Mouse (Mus musculus): ENCODE measurements at regions not wholly inside any gene's neighbourhood (a gene's known extent, or its start where the extent isn't known, plus 50 kb on each side); places are given as distances from the start of the nearest gene placed in this dataset.

DNA sequence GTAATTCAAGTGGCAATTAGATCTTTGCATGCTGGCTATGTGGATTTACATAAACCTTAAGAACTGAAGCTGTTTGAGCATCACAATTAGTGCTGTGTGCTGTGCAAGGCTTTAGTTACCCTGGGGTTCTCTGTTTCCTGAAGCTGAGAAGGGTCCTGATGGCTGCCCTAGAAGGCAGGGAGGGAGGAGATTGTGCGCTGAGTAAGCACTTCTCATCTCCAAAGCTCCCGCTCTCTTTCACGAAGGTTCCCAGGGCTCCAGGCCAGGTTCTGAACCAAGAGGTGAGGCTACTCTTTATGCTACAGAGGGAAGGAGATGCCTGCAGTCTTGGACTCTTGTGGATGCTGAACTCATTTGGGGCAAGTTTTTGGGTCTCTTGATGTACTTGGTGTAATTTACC is 206.7 kb downstream of the Fam169b start:
- ATAC-seq (ENCODE audit: low FRiP score, low TSS enrichment): no peak
- Histone ChIP-seq H3K9ac (ENCODE audit: low read depth, low read length) (no peak overlapping the region), H3K27me3 (ENCODE audit: control insufficient read depth, insufficient read depth, low read length) (peaks cover 2% of the 10 kb centered on the region; the same call in 1 of the 2 replicates), H3K27ac (ENCODE audit: low read depth, low read length) (no peak overlapping the region), H3K4me3 (ENCODE audit: low read length) (no peak overlapping the region), H3K9me3 (ENCODE audit: control insufficient read depth, low read length) (no peaks in the 10 kb centered on the region), H3K4me2 (replicated peaks; ENCODE audit: low read depth, low read length) (no peak overlapping the region), H3K36me3 (ENCODE audit: control insufficient read depth, insufficient read depth, low read length) (no peaks in the 10 kb centered on the region), H3K4me1 (ENCODE audit: control insufficient read depth, insufficient read depth, low read length) (no peaks in the 10 kb centered on the region)
- 48% methylated on average over 3 of the region's 3 CpGs for WGBS

DNA sequence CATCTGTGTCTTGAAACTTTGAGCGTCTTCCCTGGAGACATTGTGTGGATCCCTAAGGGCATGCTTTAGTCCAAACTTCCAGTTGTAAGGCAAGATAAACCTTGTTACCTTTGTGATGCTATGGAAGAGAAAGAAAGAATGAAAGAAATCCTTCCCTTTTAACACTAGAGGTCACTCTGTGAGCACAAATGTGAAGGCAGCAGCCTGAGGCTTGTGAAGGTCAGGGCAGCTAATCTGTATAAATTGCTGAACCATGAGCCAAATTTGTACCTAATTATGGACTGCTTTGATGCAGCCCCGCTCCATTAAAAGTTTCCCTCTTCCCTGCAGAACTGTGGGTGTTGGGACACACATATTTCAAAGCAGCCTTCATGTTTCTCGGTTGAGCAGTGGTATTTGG is 204.4 kb downstream of the Fam169b start:
- Histone ChIP-seq H3K4me1 (ENCODE audit: control insufficient read depth, insufficient read depth, low read length) (no peaks in the 10 kb centered on the region), H3K27ac (ENCODE audit: low read depth, low read length) (no peak overlapping the region), H3K4me3 (ENCODE audit: low read length) (no peak overlapping the region), H3K4me2 (replicated peaks; ENCODE audit: low read depth, low read length) (no peak overlapping the region), H3K27me3 (ENCODE audit: control insufficient read depth, insufficient read depth, low read length) (peaks cover 2% of the 10 kb centered on the region; the same call in 1 of the 2 replicates), H3K9ac (ENCODE audit: low read depth, low read length) (no peak overlapping the region), H3K9me3 (ENCODE audit: control insufficient read depth, low read length) (no peaks in the 10 kb centered on the region), H3K36me3 (ENCODE audit: control insufficient read depth, insufficient read depth, low read length) (no peaks in the 10 kb centered on the region)
- 57% methylated on average over 3 of the region's 3 CpGs for WGBS
- ATAC-seq (ENCODE audit: low FRiP score, low TSS enrichment): no peak

DNA sequence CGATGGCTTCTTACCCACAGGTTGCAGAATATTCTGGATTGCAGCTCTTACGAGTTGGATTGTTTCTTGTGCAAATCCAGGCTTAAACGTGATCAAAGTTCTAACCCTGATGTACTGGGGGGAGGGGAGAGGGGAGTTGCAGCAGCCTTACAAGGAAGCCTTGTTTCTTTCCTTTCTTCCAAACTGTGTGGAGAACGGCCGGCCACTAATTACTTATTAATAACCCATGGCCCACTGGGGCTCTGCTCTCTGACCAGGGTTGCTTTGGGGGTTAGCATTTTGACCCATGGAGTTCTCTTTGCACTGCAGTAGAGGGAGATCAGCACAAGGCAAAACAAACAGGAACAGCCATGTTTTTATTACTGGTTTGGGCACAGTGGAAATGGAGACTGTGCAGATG is 199.2 kb downstream of the Fam169b start:
- H3K27me3 ChIP-seq (ENCODE audit: control insufficient read depth, insufficient read depth, low read length): no peaks in the 10 kb centered on the region
- H3K4me2 ChIP-seq (replicated peaks; ENCODE audit: low read depth, low read length): no peak overlapping the region
- no peak overlapping the region for H3K4me3 ChIP-seq (ENCODE audit: low read length)
- H3K9ac ChIP-seq (ENCODE audit: low read depth, low read length): no peak overlapping the region
- no peaks in the 10 kb centered on the region for H3K36me3 ChIP-seq (ENCODE audit: control insufficient read depth, insufficient read depth, low read length)
- WGBS: 14% methylated on average over 5 of the region's 5 CpGs
- H3K27ac ChIP-seq (ENCODE audit: low read depth, low read length): no peak overlapping the region
- H3K9me3 ChIP-seq (ENCODE audit: control insufficient read depth, low read length): no peaks in the 10 kb centered on the region
- ATAC-seq (ENCODE audit: low FRiP score, low TSS enrichment): no peak
- H3K4me1 ChIP-seq (ENCODE audit: control insufficient read depth, insufficient read depth, low read length): no peaks in the 10 kb centered on the region

DNA sequence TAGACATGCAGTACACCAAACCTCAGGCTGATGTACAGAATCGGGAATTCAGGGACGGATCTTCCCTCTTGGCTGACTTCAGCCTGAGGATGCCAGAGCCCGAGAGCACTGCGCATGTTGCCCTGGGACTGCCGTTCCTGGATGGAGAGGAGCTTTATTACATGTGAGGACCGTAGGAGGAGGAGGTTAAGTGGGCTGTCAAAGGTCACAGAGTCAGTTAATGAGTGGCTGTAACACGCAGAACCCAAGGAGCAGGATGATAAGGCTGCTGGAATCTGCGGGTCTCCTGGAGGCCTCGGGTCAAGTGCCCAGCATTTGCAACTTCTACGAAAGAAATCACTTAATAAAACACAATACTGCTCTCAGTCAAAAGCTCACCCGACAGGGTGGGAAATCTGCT is 197.3 kb downstream of the Fam169b start:
- no peak overlapping the region for H3K4me3 ChIP-seq (ENCODE audit: low read length)
- no peaks in the 10 kb centered on the region for H3K27me3 ChIP-seq (ENCODE audit: control insufficient read depth, insufficient read depth, low read length)
- no peak for ATAC-seq (ENCODE audit: low FRiP score, low TSS enrichment)
- no peak overlapping the region for H3K27ac ChIP-seq (ENCODE audit: low read depth, low read length)
- no peaks in the 10 kb centered on the region for H3K9me3 ChIP-seq (ENCODE audit: control insufficient read depth, low read length)
- H3K4me1 ChIP-seq (ENCODE audit: control insufficient read depth, insufficient read depth, low read length): no peaks in the 10 kb centered on the region
- no peak overlapping the region for H3K4me2 ChIP-seq (replicated peaks; ENCODE audit: low read depth, low read length)
- no peaks in the 10 kb centered on the region for H3K36me3 ChIP-seq (ENCODE audit: control insufficient read depth, insufficient read depth, low read length)
- no peak overlapping the region for H3K9ac ChIP-seq (ENCODE audit: low read depth, low read length)
- WGBS: 20% methylated on average over 11 of the region's 11 CpGs

DNA sequence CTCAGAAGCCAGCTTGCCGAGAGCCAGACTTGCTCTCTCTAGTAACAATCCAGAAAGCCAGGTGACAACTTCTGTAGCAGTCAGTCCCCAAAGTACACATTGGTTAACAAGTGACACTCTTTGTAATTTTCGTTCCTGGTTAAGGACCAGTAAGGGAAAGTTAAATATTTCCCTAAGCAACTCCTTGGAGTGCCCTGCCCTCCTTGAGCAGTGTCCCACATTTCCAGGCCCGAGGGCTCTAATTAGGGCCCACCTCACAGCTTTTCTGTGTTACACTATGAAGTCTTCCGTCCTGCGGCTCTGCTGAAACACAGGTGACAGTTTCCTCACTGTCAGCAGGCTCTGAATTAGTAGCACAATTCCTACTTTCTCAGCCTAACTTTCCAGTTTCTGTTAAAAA is 194.9 kb downstream of the Fam169b start:
- Histone ChIP-seq H3K9me3 (ENCODE audit: control insufficient read depth, low read length) (no peaks in the 10 kb centered on the region), H3K9ac (ENCODE audit: low read depth, low read length) (no peak overlapping the region), H3K4me1 (ENCODE audit: control insufficient read depth, insufficient read depth, low read length) (no peaks in the 10 kb centered on the region), H3K4me3 (ENCODE audit: low read length) (no peak overlapping the region), H3K36me3 (ENCODE audit: control insufficient read depth, insufficient read depth, low read length) (no peaks in the 10 kb centered on the region), H3K4me2 (replicated peaks; ENCODE audit: low read depth, low read length) (no peak overlapping the region), H3K27me3 (ENCODE audit: control insufficient read depth, insufficient read depth, low read length) (no peaks in the 10 kb centered on the region), H3K27ac (ENCODE audit: low read depth, low read length) (no peak overlapping the region)
- 77% methylated on average over 5 of the region's 5 CpGs for WGBS
- no peak for ATAC-seq (ENCODE audit: low FRiP score, low TSS enrichment)

DNA sequence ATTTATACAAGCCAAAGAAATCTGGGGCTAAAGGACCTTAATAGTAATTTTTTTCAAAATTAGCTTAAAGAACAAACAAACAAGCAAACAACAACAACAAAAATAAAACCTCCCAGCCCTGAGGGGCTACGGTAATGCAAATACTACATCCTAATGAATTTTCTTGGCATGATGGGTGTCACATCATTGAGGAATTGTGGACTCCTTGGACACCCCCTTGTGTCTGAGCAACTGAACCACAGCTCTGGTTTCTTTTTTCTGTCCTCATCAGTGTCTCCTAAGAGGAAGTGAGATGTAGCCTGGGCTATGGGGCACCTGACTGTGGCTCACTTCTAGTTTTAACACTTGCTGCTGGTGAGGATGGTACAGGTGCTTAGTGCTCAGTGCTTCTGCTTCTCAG is 184.2 kb downstream of the Fam169b start:
- no peaks in the 10 kb centered on the region for H3K36me3 ChIP-seq (ENCODE audit: control insufficient read depth, insufficient read depth, low read length)
- H3K9me3 ChIP-seq (ENCODE audit: control insufficient read depth, low read length): no peaks in the 10 kb centered on the region
- 89% methylated on average over 1 of the region's 1 CpGs for WGBS
- H3K4me2 ChIP-seq (replicated peaks; ENCODE audit: low read depth, low read length): no peak overlapping the region
- no peak overlapping the region for H3K4me3 ChIP-seq (ENCODE audit: low read length)
- no peaks in the 10 kb centered on the region for H3K4me1 ChIP-seq (ENCODE audit: control insufficient read depth, insufficient read depth, low read length)
- no peaks in the 10 kb centered on the region for H3K27me3 ChIP-seq (ENCODE audit: control insufficient read depth, insufficient read depth, low read length)
- H3K9ac ChIP-seq (ENCODE audit: low read depth, low read length): no peak overlapping the region
- no peak for ATAC-seq (ENCODE audit: low FRiP score, low TSS enrichment)
- H3K27ac ChIP-seq (ENCODE audit: low read depth, low read length): no peak overlapping the region

DNA sequence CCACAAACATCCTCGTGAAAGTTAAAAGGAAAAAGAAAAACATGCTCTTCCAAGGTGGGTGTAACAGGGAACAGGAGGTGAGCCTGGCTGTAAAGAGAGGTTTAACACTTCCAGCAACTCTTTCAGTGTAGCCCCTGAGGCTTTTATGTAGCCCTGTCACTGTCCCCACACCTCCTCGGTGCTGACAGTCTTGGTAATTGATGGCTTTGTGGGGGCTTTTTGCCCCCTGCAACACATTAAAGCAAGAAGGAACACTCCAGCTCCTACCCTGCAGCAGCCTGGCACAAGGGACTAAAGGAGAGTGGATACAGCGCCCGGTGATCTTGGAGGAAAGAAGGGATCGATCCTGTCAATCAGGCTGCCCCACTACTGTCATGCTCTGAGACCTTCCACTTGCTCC is 181.8 kb downstream of the Fam169b start:
- H3K9me3 ChIP-seq (ENCODE audit: control insufficient read depth, low read length): no peaks in the 10 kb centered on the region
- H3K36me3 ChIP-seq (ENCODE audit: control insufficient read depth, insufficient read depth, low read length): no peaks in the 10 kb centered on the region
- H3K4me1 ChIP-seq (ENCODE audit: control insufficient read depth, insufficient read depth, low read length): no peaks in the 10 kb centered on the region
- H3K4me2 ChIP-seq (replicated peaks; ENCODE audit: low read depth, low read length): no peak overlapping the region
- no peak overlapping the region for H3K4me3 ChIP-seq (ENCODE audit: low read length)
- WGBS: 29% methylated on average over 5 of the region's 5 CpGs
- no peak overlapping the region for H3K27ac ChIP-seq (ENCODE audit: low read depth, low read length)
- no peaks in the 10 kb centered on the region for H3K27me3 ChIP-seq (ENCODE audit: control insufficient read depth, insufficient read depth, low read length)
- no peak overlapping the region for H3K9ac ChIP-seq (ENCODE audit: low read depth, low read length)
- ATAC-seq (ENCODE audit: low FRiP score, low TSS enrichment): no peak

DNA sequence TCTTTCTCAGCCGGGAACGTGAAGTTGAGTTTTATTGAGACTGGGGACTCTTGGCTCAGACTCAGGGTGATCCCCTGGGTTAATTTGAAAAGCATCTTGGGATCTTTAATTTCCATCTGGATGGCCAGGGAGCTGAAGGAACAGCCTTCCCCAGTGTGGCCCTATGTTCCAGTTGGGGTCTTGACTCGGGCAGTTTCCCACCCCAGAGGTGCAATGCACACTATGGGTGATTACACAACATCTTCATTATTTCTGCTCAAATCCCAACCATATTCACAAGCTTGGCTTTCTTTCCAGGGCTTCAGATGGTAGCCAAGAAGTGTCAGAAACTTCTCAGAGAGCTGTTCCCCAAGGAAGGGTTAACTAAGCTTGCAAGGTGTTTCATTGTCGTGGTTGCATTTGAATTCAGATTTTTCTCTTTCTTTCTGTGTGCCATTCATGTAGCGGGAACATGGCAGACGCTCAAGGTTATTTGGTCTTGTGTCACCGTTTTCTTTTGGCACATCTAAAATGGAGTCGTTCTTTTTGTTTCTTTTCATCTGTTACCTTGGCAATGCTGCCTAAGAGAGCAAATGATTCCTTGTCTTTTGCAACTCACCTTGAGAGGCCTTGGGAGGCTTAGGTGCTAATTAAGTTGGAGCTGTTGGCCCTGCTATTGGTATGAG is 179.5 kb downstream of the Fam169b start:
- Histone ChIP-seq H3K27ac (ENCODE audit: low read depth, low read length) (no peak overlapping the region), H3K9ac (ENCODE audit: low read depth, low read length) (no peak overlapping the region), H3K27me3 (ENCODE audit: control insufficient read depth, insufficient read depth, low read length) (no peaks in the 10 kb centered on the region), H3K4me3 (ENCODE audit: low read length) (no peak overlapping the region), H3K9me3 (ENCODE audit: control insufficient read depth, low read length) (no peaks in the 10 kb centered on the region), H3K4me1 (ENCODE audit: control insufficient read depth, insufficient read depth, low read length) (no peaks in the 10 kb centered on the region), H3K4me2 (replicated peaks; ENCODE audit: low read depth, low read length) (no peak overlapping the region), H3K36me3 (ENCODE audit: control insufficient read depth, insufficient read depth, low read length) (no peaks in the 10 kb centered on the region)
- WGBS: 88% methylated on average over 8 of the region's 8 CpGs
- no peak for ATAC-seq (ENCODE audit: low FRiP score, low TSS enrichment)

DNA sequence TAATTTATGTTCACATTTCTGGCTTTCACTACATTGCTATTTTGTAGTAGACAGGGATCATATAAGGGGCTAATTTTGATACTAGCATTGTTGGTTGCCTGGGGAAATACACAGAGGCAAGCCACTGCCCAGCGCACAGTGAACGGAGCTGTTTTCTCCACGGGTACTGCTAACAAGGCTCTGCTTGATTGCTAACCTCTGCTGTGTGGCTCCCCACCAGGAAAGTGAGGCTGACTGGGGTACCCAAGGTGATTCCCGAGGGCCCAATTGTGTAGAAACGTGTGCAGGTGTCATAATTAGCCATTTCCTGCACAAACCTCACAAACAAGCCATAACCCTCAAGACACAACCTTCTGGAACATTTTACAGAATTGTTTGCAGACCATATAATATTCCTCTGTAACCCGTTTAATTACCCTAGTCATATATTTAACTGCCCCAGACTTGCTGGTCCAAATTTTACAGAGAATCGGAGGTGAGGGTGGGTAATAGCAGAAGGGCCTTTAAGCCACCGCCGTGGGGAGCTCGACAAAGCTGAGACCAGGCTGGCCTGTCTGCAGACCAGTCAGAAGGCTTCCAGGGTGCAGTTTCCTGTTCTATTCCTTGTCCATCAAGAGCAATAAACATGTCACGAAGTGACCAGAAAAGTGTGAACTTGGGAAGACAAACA is 170.9 kb downstream of the Fam169b start:
- no peak overlapping the region for H3K9ac ChIP-seq (ENCODE audit: low read depth, low read length)
- 40% methylated on average over 11 of the region's 11 CpGs for whole genome bisulfite sequencing
- H3K4me2 ChIP-seq (replicated peaks; ENCODE audit: low read depth, low read length): no peak overlapping the region
- ATAC-seq (ENCODE audit: low FRiP score, low TSS enrichment): no peak
- H3K27me3 ChIP-seq (ENCODE audit: control insufficient read depth, insufficient read depth, low read length): no peaks in the 10 kb centered on the region
- no peaks in the 10 kb centered on the region for H3K36me3 ChIP-seq (ENCODE audit: control insufficient read depth, insufficient read depth, low read length)
- H3K9me3 ChIP-seq (ENCODE audit: control insufficient read depth, low read length): no peaks in the 10 kb centered on the region
- H3K4me3 ChIP-seq (ENCODE audit: low read length): no peak overlapping the region
- no peak overlapping the region for H3K27ac ChIP-seq (ENCODE audit: low read depth, low read length)
- no peaks in the 10 kb centered on the region for H3K4me1 ChIP-seq (ENCODE audit: control insufficient read depth, insufficient read depth, low read length)

Measured in kidney, embryonic 14.5 days (tissue).